Mouse (Mus musculus) granulocyte monocyte progenitor cell, adult 5-6 weeks (primary cell): ENCODE results near the gene Pdik1l. TPM values are rescaled to one million over a fixed set of nuclear protein-coding genes. Genes with fewer than 3 reads are reported as not detected.
A peak's percentile ranks its signal among the peaks of the same experiment; 100 is the strongest.

Experiments used
- ATAC-seq: replicated peaks from 2 replicates; pipeline ENCODE4 v1.8.0; 2016; ENCODE audit warnings: mild to moderate bottlenecking, moderate TSS enrichment, inconsistent platforms; ENCODE audit not compliant: poor library complexity, severe bottlenecking
- total RNA-seq, 2 experiments: library from RNA; stranded (forward) in 1 of 2; stranded (reverse) in 1 of 2; fragments of 200-712, 200-1000 nt in 1 of 2; fragments of >200 nt in 1 of 2; fragmentation: Nextera tagmentation in 1 of 2; gene quantifications; 2 replicates each; pipeline ENCODE4 v1.2.3; 2014 to 2017

Pdik1l gene
- total RNA-seq, 2 experiments from 2014 or later: 18.5 to 41.7 TPM

DNA sequence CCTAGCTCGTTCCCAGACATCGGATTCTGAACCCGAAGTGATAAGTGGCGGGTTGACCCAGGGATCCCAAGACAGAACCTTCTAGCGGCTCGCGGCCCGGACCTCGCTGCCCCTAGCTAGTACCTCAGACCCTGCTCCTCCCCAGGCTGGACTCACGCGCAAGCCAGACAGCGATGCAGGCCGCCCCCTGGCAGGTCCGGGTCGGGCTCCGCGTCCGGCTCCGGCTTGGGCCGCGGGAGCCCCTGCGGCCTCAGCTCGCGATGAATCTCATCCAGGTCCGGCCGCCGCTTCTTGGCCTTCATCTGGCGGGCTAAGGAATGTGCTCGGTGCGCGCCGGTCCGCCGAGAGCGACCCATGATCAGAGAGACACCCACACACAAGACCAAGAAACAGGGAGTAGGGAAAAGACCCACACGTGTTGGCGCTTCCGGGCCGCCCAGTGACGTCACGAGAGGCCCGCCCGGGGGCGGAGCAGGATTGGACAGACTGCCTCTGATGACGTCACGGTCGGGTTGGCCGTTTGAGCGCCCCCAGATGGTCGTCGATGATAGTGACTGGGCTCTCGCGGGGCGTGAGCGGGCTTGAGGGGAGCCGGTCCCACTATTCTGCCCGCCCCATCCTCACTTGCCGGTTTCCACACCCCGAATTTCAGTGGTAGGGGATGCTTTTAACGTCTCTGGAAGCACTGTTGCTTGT is 42.4 kb downstream of the Pdik1l start, which contains the start of gene Zfp593:
Gene Zfp593, minus strand, starts transcription at position 445 of the 696 bp plus-strand sequence.
- ATAC-seq: peak; percentile 85

DNA sequence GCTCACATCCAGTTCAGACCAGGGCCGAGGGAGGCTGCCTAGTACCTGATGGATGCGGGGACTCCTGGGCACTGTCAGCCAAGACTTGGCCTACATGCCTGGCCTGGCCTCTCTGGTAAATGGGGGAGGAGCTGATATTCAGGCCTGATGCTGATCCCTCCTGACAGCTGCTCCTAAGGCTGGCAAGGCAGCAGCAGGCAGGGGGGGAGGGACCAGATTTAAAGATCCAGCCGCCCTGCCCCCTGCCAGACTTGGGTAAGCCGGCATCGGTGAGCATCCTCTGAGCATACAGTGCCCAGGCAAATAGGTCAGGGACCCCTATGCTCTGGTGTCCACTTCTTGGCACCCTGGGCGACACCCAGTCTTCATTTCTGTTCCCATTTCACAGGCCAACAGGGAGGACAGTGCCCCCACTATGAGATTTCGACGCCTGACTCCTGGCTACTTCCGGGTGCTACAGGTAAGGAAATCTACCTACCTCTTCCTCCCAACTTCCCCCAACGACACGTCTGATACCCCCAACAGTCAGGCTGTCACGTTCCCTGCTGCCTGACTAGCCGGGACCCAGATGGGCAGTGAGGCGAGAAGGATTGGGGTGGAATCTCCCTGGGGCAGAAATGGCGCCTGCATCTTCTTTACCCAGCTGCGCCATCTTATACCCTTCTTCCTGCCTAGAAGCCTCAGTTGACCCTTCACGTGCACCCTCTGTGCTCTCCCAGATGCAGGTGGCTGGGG is 44.0 kb downstream of the Pdik1l start, which contains the start of gene E130218I03Rik:
Gene E130218I03Rik, plus strand, starts transcription at position 147 of the 735 bp plus-strand sequence.
- no peak for ATAC-seq

DNA sequence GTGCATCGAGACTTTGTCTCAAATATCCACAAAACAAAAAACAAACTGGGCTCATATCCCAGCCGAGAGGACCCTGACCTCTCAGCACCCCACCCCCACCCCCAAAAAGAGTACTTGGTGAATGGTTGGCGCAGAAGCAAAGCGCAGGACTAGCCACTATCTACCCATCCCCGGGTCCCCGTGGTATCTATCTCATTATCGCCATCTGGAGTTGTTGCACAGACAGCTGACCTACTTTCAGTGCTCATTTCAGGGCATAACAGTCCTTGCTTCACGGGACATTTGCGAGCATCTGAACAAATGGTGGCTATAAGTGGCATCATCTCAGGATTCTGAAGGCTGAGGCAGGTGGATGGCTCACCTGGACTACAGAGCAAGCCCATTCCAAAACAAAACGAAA is 49.0 kb downstream of the Pdik1l start:
- no peak for ATAC-seq

DNA sequence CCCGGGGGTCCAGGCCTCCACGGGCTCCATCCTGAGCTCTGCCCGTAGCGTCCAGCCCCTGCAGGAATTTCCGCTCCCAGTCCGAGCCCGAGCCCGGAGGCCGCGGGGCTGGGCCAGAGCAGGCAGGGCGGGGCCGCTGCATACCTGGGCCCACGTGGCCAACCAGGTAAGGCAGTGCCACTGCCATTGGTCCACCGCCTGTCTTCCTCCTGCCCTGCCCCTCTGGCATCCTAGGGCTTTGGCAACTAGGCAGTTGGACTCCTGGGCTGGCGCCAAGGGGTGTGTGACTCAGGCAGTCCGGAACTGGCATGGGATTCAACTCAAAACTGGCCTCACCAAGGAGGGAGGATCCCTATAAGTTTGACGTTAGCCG is 49.4 kb downstream of the Pdik1l start, which contains the start of gene Cnksr1:
Gene Cnksr1, minus strand, starts transcription at position 121 of the 373 bp plus-strand sequence.
- peak; percentile 53 for ATAC-seq

DNA sequence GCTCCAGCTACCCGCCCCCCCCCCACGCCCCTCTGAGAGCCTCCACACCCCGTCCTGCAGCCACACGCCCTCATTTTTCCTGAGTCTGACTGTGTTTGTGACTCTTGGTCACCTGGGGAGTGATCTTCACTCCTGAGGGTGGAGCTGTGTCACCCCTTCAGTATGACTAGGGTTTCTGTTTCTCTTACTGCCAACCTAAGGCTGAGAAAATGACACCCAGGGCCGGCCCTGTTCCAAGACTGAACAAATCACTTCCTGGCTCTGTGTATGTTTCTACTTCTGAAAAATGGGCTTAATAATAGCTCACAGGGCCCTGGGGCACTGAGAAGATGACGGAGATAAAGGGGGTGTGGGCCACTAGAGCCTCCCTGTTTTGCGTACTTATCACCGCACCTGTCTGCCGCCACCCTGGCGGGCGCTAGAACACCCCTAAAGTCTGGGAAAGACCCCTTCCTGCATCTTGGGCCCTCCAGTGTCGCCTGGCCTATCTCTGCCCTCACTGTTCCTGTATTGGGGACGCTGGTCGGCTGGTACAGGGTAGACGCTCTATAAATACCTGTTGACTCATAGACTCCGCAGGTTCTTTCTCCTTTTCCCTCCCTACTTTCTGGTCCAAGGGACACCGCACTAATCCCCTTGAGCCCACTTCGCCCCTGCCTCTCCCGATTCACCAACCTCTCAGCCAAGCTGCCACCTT is 50.0 kb downstream of the Pdik1l start:
- ATAC-seq: no peak

DNA sequence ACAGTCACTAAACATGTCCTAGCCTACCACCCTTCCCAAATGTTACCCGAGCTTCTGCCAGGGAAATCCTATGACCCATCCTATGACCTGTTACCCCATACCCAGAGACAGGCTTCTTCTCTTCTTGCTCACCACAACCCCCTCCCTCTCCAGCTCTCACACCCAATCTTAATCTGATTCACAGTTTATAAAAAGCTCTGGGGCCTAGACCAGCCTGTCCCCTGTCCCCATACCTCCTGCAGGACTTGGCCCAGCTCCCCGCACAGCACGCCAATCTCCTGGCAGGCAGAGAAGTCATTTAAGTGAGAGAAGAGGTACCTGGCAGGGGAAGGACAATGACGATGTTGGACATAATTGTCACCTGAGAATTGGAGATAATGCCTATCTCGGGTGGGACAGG is 52.8 kb downstream of the Pdik1l start:
- ATAC-seq: no peak

DNA sequence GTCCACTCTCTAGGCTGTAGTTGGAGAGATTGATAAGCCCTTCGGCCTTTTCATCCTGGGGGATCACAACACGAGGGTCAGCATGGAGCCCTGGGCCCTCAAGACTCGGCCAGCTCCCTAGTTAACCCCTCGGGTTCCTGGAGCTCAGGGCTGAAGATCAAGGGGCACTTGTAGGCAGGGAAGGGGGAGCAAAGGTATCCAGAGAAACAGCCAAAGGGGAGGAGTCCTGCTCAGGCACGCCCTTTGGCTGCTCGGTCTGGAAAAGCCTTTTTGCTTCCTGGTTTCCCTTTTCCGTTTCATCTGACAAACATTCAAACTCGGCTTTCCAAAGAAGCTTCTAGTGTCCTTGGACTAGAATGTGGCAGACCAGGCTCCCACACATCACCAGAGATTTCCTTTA is 57.3 kb downstream of the Pdik1l start:
- no peak for ATAC-seq

DNA sequence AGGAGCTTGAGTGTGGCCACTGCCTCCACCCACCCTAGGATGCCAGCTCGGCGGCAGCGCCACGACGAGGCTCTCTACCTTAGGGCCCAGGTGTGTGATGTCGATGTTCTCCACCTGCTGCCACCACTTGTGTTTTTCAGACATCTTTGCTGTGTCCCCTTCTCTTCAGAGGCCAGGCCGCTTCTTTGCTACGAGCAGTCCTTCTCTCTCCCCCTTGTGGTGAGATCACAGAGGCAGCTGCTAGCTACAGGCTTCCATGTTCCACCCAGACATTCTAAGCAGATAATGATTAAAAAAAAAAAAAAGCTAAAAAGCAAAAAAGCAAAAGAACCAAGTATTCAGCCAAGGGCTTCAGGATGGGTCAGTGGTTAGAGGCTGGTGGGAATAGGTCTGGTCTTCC is 60.5 kb downstream of the Pdik1l start, which contains the start of gene Catsper4:
Gene Catsper4, minus strand, starts transcription at position 190 of the 400 bp plus-strand sequence.
- no peak for ATAC-seq

Other genes with a start within 250 kb of the Pdik1l start
- not detected in 2 replicates for gene Zfp683, start 234.1 kb downstream of the Pdik1l start, total RNA-seq (2014; fragmentation: Nextera tagmentation)
- not detected in 2 replicates for gene Zfp683, start 234.1 kb downstream of the Pdik1l start, total RNA-seq (2017)
- gene Crybg2, start 227.1 kb downstream of the Pdik1l start, total RNA-seq (2014; fragmentation: Nextera tagmentation): 0.38 and 1.3 TPM in 2 replicates
- not detected in 2 replicates for gene Crybg2, start 227.1 kb downstream of the Pdik1l start, total RNA-seq (2017)
- gene Cd52, start 192.8 kb downstream of the Pdik1l start, total RNA-seq (2014; fragmentation: Nextera tagmentation): 240 and 247 TPM in 2 replicates
- 259 and 330 TPM in 2 replicates for gene Cd52, start 192.8 kb downstream of the Pdik1l start, total RNA-seq (2017)
- gene Ubxn11, start 185.3 kb downstream of the Pdik1l start, total RNA-seq (2014; fragmentation: Nextera tagmentation): 14.4 and 30.2 TPM in 2 replicates
- 4.8 and 11.2 TPM in 2 replicates for gene Ubxn11, start 185.3 kb downstream of the Pdik1l start, total RNA-seq (2017)
- 841 and 871 TPM in 2 replicates for gene Sh3bgrl3, start 159.1 kb downstream of the Pdik1l start, total RNA-seq (2014; fragmentation: Nextera tagmentation)
- 333 and 394 TPM in 2 replicates for gene Sh3bgrl3, start 159.1 kb downstream of the Pdik1l start, total RNA-seq (2017)
- gene Cep85, start 100.8 kb downstream of the Pdik1l start, total RNA-seq (2014; fragmentation: Nextera tagmentation): 20.8 and 28.9 TPM in 2 replicates
- 26.7 and 33.7 TPM in 2 replicates for gene Cep85, start 100.8 kb downstream of the Pdik1l start, total RNA-seq (2017)
- not detected in 2 replicates for gene Gm7534, start 84.9 kb downstream of the Pdik1l start, total RNA-seq (2014; fragmentation: Nextera tagmentation)
- not detected in 2 replicates for gene Gm7534, start 84.9 kb downstream of the Pdik1l start, total RNA-seq (2017)
- not detected in 2 replicates for gene Catsper4, start 60.5 kb downstream of the Pdik1l start, total RNA-seq (2014; fragmentation: Nextera tagmentation)
- not detected in 2 replicates for gene Catsper4, start 60.5 kb downstream of the Pdik1l start, total RNA-seq (2017)
- gene Cnksr1, start 49.5 kb downstream of the Pdik1l start, total RNA-seq (2014; fragmentation: Nextera tagmentation): not detected in 2 replicates
- not detected in 2 replicates for gene Cnksr1, start 49.5 kb downstream of the Pdik1l start, total RNA-seq (2017)
- not detected in 2 replicates for gene E130218I03Rik, start 44.2 kb downstream of the Pdik1l start, total RNA-seq (2014; fragmentation: Nextera tagmentation)
- gene E130218I03Rik, start 44.2 kb downstream of the Pdik1l start, total RNA-seq (2017): 0.21 and 0.22 TPM in 2 replicates
- 13.4 and 16.2 TPM in 2 replicates for gene Zfp593, start 42.3 kb downstream of the Pdik1l start, total RNA-seq (2014; fragmentation: Nextera tagmentation)
- gene Zfp593, start 42.3 kb downstream of the Pdik1l start, total RNA-seq (2017): 9.4 and 18.7 TPM in 2 replicates
- not detected in 2 replicates for gene Gm30191, start 41.0 kb downstream of the Pdik1l start, total RNA-seq (2014; fragmentation: Nextera tagmentation)
- not detected in 2 replicates for gene Gm30191, start 41.0 kb downstream of the Pdik1l start, total RNA-seq (2017)
- gene Grrp1, start 33.8 kb downstream of the Pdik1l start, total RNA-seq (2014; fragmentation: Nextera tagmentation): not detected in 2 replicates
- gene Grrp1, start 33.8 kb downstream of the Pdik1l start, total RNA-seq (2017): not detected in 2 replicates
- gene Trim63, start 27.2 kb upstream of the Pdik1l start, total RNA-seq (2014; fragmentation: Nextera tagmentation): not detected in 2 replicates
- gene Trim63, start 27.2 kb upstream of the Pdik1l start, total RNA-seq (2017): not detected in 2 replicates
- not detected in 2 replicates for gene Slc30a2, start 55.3 kb upstream of the Pdik1l start, total RNA-seq (2014; fragmentation: Nextera tagmentation)
- not detected in 2 replicates for gene Slc30a2, start 55.3 kb upstream of the Pdik1l start, total RNA-seq (2017)
- not detected in 2 replicates for gene Extl1, start 96.0 kb upstream of the Pdik1l start, total RNA-seq (2014; fragmentation: Nextera tagmentation)
- gene Extl1, start 96.0 kb upstream of the Pdik1l start, total RNA-seq (2017): not detected in 2 replicates
- 10.5 and 22.1 TPM in 2 replicates for gene Pafah2, start 108.4 kb upstream of the Pdik1l start, total RNA-seq (2014; fragmentation: Nextera tagmentation)
- gene Pafah2, start 108.4 kb upstream of the Pdik1l start, total RNA-seq (2017): 10.4 and 10.6 TPM in 2 replicates
- gene Stmn1, start 180.4 kb upstream of the Pdik1l start, total RNA-seq (2014; fragmentation: Nextera tagmentation): 878 and 904 TPM in 2 replicates
- 966 and 982 TPM in 2 replicates for gene Stmn1, start 180.4 kb upstream of the Pdik1l start, total RNA-seq (2017)
- gene Paqr7, start 208.8 kb upstream of the Pdik1l start, total RNA-seq (2014; fragmentation: Nextera tagmentation): 11.2 and 12.9 TPM in 2 replicates
- gene Paqr7, start 208.8 kb upstream of the Pdik1l start, total RNA-seq (2017): 9.5 and 12.8 TPM in 2 replicates
- 15.0 and 25.6 TPM in 2 replicates for gene Aunip, start 223.1 kb upstream of the Pdik1l start, total RNA-seq (2014; fragmentation: Nextera tagmentation)
- gene Aunip, start 223.1 kb upstream of the Pdik1l start, total RNA-seq (2017): 24.2 and 26.4 TPM in 2 replicates
- gene Mtfr1l, start 247.5 kb upstream of the Pdik1l start, total RNA-seq (2014; fragmentation: Nextera tagmentation): 64.6 and 67.4 TPM in 2 replicates
- 52.0 and 54.8 TPM in 2 replicates for gene Mtfr1l, start 247.5 kb upstream of the Pdik1l start, total RNA-seq (2017)